Mouse (Mus musculus) liver, adult 2 months (tissue): ENCODE measurements around the gene Dph7.

Experiments used
- CTCF ChIP-seq: fragments of 200-500 bp; IDR thresholded peaks from 2 replicates; pipeline ENCODE4 v1.5.1; 2011; ENCODE audit warnings: low read depth, low read length, control low read depth
- POLR2A ChIP-seq: fragments of 200-500 bp; IDR thresholded peaks from 2 replicates; pipeline ENCODE4 v1.6.1; 2011; ENCODE audit warnings: low read length, control low read depth; ENCODE audit not compliant: insufficient read depth; ENCODE audit errors: extremely low read depth

DNA sequence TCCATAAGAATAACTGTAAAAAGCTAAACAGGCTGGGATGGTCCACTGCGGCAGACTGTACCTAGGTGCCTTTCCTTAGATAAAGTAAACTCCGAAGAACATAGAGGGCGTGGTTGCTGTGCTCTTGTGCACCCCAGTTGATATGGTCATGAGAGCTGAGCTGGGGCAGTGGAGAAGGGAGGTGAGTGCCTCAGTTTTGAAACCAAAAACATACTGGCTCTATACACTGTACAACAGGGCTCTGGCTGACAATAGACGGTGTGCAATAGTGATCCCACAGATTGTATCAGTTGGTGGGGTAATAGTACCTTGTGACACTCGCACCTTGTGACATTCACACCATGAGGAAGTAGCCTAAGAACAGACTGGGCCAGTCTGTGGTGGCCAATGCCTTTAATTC, 14.8 kb downstream of the Dph7 start:
- no peak for TF ChIP-seq CTCF
- TF ChIP-seq POLR2A = no peak
